Mouse (Mus musculus) lung, postnatal 0 days (tissue): Measurements from ENCODE around the gene Rhoa. TPM values are rescaled to one million over a fixed set of nuclear protein-coding genes. Genes with fewer than 3 reads are reported as not detected.

ENCODE experiments used
- ATAC-seq: fragments of 200-750 bp; cut with Nextera tagmentation; 2 replicates; pipeline ENCODE4 v1.8.0; 2017; ENCODE audit warnings: moderate library complexity
- DNase-seq: peaks from one replicate; pipeline ENCODE4 v3.0.0-alpha.2; 2016; ENCODE audit warnings: low spot score
- H3K27ac ChIP-seq: fragments of 300-500 bp; sonication (generic); 2 replicates; pipeline ENCODE4 v1.5.1; 2014; ENCODE audit warnings: antibody characterized with exemption, mild to moderate bottlenecking, low read length, mixed read lengths
- H3K27me3 ChIP-seq: fragments of 300-500 bp; sonication (generic); replicated peaks from 2 replicates; pipeline ENCODE4 v1.6.1; 2014; ENCODE audit warnings: low read length, mixed read lengths; ENCODE audit not compliant: insufficient read depth
- H3K36me3 ChIP-seq: fragments of 300-500 bp; sonication (generic); 2 replicates; pipeline ENCODE4 v1.6.1; 2014; ENCODE audit warnings: low read length, mixed read lengths; ENCODE audit not compliant: insufficient read depth
- H3K4me1 ChIP-seq: fragments of 300-500 bp; sonication (generic); 2 replicates; pipeline ENCODE4 v1.6.1; 2014; ENCODE audit warnings: antibody characterized with exemption, low read depth, low read length, mixed read lengths; ENCODE audit not compliant: insufficient read depth
- H3K4me2 ChIP-seq: fragments of 300-500 bp; sonication (generic); replicated peaks from 2 replicates; pipeline ENCODE4 v1.6.1; 2014; ENCODE audit warnings: low read depth, mild to moderate bottlenecking, low read length, moderate library complexity, mixed read lengths
- H3K4me3 ChIP-seq: fragments of 300-500 bp; sonication (generic); 2 replicates; pipeline ENCODE4 v1.5.1; 2014; ENCODE audit warnings: low read depth, low read length
- H3K9ac ChIP-seq: fragments of 300-500 bp; sonication (generic); replicated peaks from 2 replicates; pipeline ENCODE4 v1.6.1; 2014; ENCODE audit warnings: low read depth, mild to moderate bottlenecking
- H3K9me3 ChIP-seq: fragments of 300-500 bp; sonication (generic); 2 replicates; pipeline ENCODE4 v1.6.1; 2016; ENCODE audit warnings: low read length, mixed read lengths
- CTCF ChIP-seq: IDR thresholded peaks from 2 replicates; pipeline ENCODE4 v1.5.1; 2016; ENCODE audit warnings: antibody characterized with exemption, mild to moderate bottlenecking
- EP300 ChIP-seq: IDR thresholded peaks from 2 replicates; pipeline ENCODE4 v1.6.1; 2016; ENCODE audit warnings: antibody characterized with exemption, mild to moderate bottlenecking, control low read depth
- WGBS: fragments of 180-500 bp; shearing (Covaris S2); extraction: QIAGEN DNeasy Blood & Tissue Kit; methylation state at CpG from one replicate; pipeline ENCODE4 v1.1.7; 2014; 5-methylcytosine and 5-hydroxymethylcytosine counted together
- polyA plus RNA-seq: library from polyadenylated mRNA; unstranded; fragments of >200 nt; fragmentation: Nextera tagmentation; extraction: Ambion mirVana; gene quantifications from 2 replicates; pipeline ENCODE4 v1.2.1, GENCODE M21; 2015

The Rhoa gene
- polyA plus RNA-seq, 1 experiment from 2014 or later: 582 TPM

GRCm38 (mm10) chr9:108296453-108297355, 9.2 kb upstream of the Rhoa start, which contains the start of gene Amt:
Gene Amt (plus strand): TSS chr9:108296853.
- ATAC-seq: peak; percentile 78
- WGBS: 25% methylated on average over 18 of the region's 18 CpGs

GRCm38 (mm10) chr9:108301853-108302252, 4.1 kb upstream of the Rhoa start:
- H3K9ac ChIP-seq: no peak overlapping the region
- H3K9me3 ChIP-seq: no peaks in the 10 kb centered on the region
- peaks cover 17% of the 10 kb centered on the region for H3K4me1 ChIP-seq
- H3K27ac ChIP-seq: peak overlapping the region; percentile 81
- no peak overlapping the region for H3K4me2 ChIP-seq
- 45% methylated on average over 3 of the region's 3 CpGs for WGBS
- no peak for ATAC-seq
- DNase-seq: peak; percentile 89
- no peaks in the 10 kb centered on the region for H3K27me3 ChIP-seq
- H3K36me3 ChIP-seq: peaks cover 10% of the 10 kb centered on the region; the same call in 1 of the 2 replicates
- no peak overlapping the region for H3K4me3 ChIP-seq
- peak; percentile 73 for TF ChIP-seq EP300
- no peak for TF ChIP-seq CTCF

More at GRCm38 (mm10) chr9:108296453-108297355, 9.2 kb upstream of the Rhoa start, which contains the start of gene Amt:
- Histone ChIP-seq H3K27me3 (no peaks in the 10 kb centered on the region), H3K4me3 (no peak within 1 kb of the TSS), H3K4me1 (no peaks in the 10 kb centered on the region), H3K9me3 (no peaks in the 10 kb centered on the region), H3K27ac (0 out of 2 replicates have a peak within 1 kb of the TSS, but pooled peaks have one; percentile 26), H3K36me3 (no peaks in the 10 kb centered on the region), H3K9ac (no peak within 1 kb of the TSS), H3K4me2 (peak within 1 kb of the TSS; percentile 27; the same call in 1 of the 2 replicates)
- 0 out of 2 replicates have a peak, but pooled peaks have one; percentile 5 for TF ChIP-seq CTCF
- TF ChIP-seq EP300: no peak
- peak; percentile 39 for DNase-seq

- DNase-seq (peak; percentile 32), ATAC-seq (no peak)
- Histone ChIP-seq H3K9ac (peak overlapping the region; percentile 96; the same call in 1 of the 2 replicates), H3K9me3 (no peaks in the 10 kb centered on the region), H3K36me3 (peaks cover 10% of the 10 kb centered on the region; the same call in 1 of the 2 replicates), H3K4me1 (peaks cover 17% of the 10 kb centered on the region), H3K4me3 (peak overlapping the region; percentile 79), H3K4me2 (peak overlapping the region; percentile 73), H3K27me3 (no peaks in the 10 kb centered on the region), H3K27ac (peak overlapping the region; percentile 96; the same call in 1 of the 2 replicates)
- 68% methylated on average over 4 of the region's 4 CpGs for WGBS
- TF ChIP-seq EP300 (no peak), CTCF (no peak)
Measured at GRCm38 (mm10) chr9:108304716-108305115, 1.2 kb upstream of the Rhoa start.

- Histone ChIP-seq H3K36me3 (peaks cover 10% of the 10 kb centered on the region; the same call in 1 of the 2 replicates), H3K27me3 (no peaks in the 10 kb centered on the region), H3K9ac (peak overlapping the region; percentile 96), H3K9me3 (no peaks in the 10 kb centered on the region), H3K27ac (peak overlapping the region; percentile 96), H3K4me1 (peaks cover 20% of the 10 kb centered on the region), H3K4me3 (peak overlapping the region; percentile 79), H3K4me2 (peak overlapping the region; percentile 73)
- ATAC-seq (no peak), DNase-seq (peak; percentile 17)
- TF ChIP-seq CTCF: no peak
- no peak for TF ChIP-seq EP300
- 0% methylated on average over 1 of the region's 1 CpGs for whole genome bisulfite sequencing
Measured at GRCm38 (mm10) chr9:108305170-108305569, 759 bp upstream of the Rhoa start.

- H3K4me3 ChIP-seq: peak overlapping the region; percentile 99
- DNase-seq (peak; percentile 94), ATAC-seq (peak; percentile 83)
- peaks cover 27% of the 10 kb centered on the region for H3K4me1 ChIP-seq
- peak overlapping the region; percentile 100 for H3K27ac ChIP-seq
- under 1% methylated on average over 35 of the region's 51 CpGs for WGBS
- H3K36me3 ChIP-seq: peaks cover 10% of the 10 kb centered on the region; the same call in 1 of the 2 replicates
- TF ChIP-seq EP300: no peak
- no peak for TF ChIP-seq CTCF
- no peaks in the 10 kb centered on the region for H3K9me3 ChIP-seq
- H3K9ac ChIP-seq: peak overlapping the region; percentile 98
- no peaks in the 10 kb centered on the region for H3K27me3 ChIP-seq
- peak overlapping the region; percentile 60 for H3K4me2 ChIP-seq
Measured at GRCm38 (mm10) chr9:108306571-108306980, 647 bp downstream of the Rhoa start.
